In the genomic region with DNA sequence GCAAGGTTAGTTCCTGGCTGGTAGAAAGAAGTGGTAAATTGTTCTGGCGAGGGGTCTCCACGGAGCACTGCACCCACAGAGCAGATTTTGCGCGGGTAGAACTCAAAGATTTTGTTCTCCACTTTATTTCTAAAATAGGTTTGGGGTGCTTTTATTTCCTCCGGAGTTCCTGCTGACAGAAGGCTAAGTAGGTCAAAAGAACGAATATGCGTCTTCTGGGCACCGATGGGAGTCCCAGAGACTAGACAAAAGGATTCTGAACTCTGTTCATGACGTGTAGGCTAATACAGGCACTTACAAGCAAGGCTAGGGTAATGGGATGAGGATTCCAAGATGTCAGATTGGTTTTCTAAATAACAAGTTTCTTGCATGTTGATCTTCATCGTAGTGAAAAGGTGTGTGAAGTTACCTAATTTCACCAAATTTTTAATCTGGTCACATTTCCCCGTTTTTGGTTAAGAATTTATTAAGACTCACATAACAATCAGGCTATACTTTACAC, we compare ENCODE assay signal across 9 mouse cellular contexts. TPM values are rescaled to one million over a fixed set of nuclear protein-coding genes. Genes with fewer than 3 reads are reported as not detected.
A peak's percentile ranks its signal among the peaks of the same experiment; 100 is the strongest.
DNase-seq lines count a peak whose midpoint lies in the region; ATAC-seq and TF ChIP-seq lines count a peak whose summit lies in the region.
"Had no signal": no experiment of that assay in that cellular context is flagged by ENCODE, and none has a peak within 500 bp of the region (broad histone marks: within the 10 kb centered on the region; RNA-seq: fewer than 3 reads in every experiment).

No protein-coding gene starts in this region.

- peaks cover 20% of the 10 kb centered on the region for H3K4me1 ChIP-seq in heart, postnatal 0 days (ENCODE audit: control insufficient read depth, insufficient read depth)
- peaks cover 26% of the 10 kb centered on the region for H3K4me1 ChIP-seq in G1E (ENCODE audit: insufficient read depth, low read depth, low read length)
- peaks cover 33% of the 10 kb centered on the region for H3K4me1 ChIP-seq in hindbrain, embryonic 10.5 days (replicated peaks)
- peaks cover 30% of the 10 kb centered on the region for H3K4me1 ChIP-seq in midbrain, embryonic 12.5 days

- peak overlapping the region; percentile 85 for H3K9ac ChIP-seq in heart, postnatal 0 days (replicated peaks; ENCODE audit: low read depth, low read length)
- peak overlapping the region; percentile 93 for H3K9ac ChIP-seq in midbrain, embryonic 12.5 days (replicated peaks)

- TF ChIP-seq EP300 in heart, postnatal 0 days (IDR thresholded peaks at IDR 0.05; ENCODE audit: low read depth) = no peak

- H3K27ac ChIP-seq in heart, postnatal 0 days (ENCODE audit: low read depth) = peak overlapping the region; percentile 81; the same call in 1 of the 2 replicates
- H3K27ac ChIP-seq in hindbrain, embryonic 10.5 days = peak overlapping the region; percentile 97
- peak overlapping the region; percentile 71 for H3K27ac ChIP-seq in midbrain, embryonic 12.5 days (replicated peaks)

- no peaks in the 10 kb centered on the region for H3K27me3 ChIP-seq in heart, postnatal 0 days (ENCODE audit: control insufficient read depth, insufficient read depth, low read length)
- no peaks in the 10 kb centered on the region for H3K27me3 ChIP-seq in G1E (ENCODE audit: insufficient read depth, low read length)
- H3K27me3 ChIP-seq in hindbrain, embryonic 10.5 days (ENCODE audit: insufficient read depth, poor library complexity, severe bottlenecking) = no peaks in the 10 kb centered on the region
- no peaks in the 10 kb centered on the region for H3K27me3 ChIP-seq in midbrain, embryonic 12.5 days

- ATAC-seq in heart, postnatal 0 days (ENCODE audit: insufficient read depth, low read depth) = no peak
- no peak for ATAC-seq in G1E (ENCODE audit: extremely low read depth, insufficient number of reproducible peaks, low FRiP score, poor library complexity, severe bottlenecking)
- no peak for ATAC-seq in midbrain, embryonic 12.5 days (ENCODE audit: low FRiP score, low read depth)

- peak overlapping the region; percentile 83 for H3K4me3 ChIP-seq in heart, postnatal 0 days (ENCODE audit: low read depth, low read length)
- H3K4me3 ChIP-seq in G1E (ENCODE audit: low read depth, low read length) = peak overlapping the region; percentile 93
- H3K4me3 ChIP-seq in hindbrain, embryonic 10.5 days = peak overlapping the region; percentile 94
- peak overlapping the region; percentile 91 for H3K4me3 ChIP-seq in midbrain, embryonic 12.5 days

- H3K36me3 ChIP-seq in heart, postnatal 0 days (replicated peaks; ENCODE audit: control insufficient read depth, insufficient read depth, low read length) = peaks cover 27% of the 10 kb centered on the region
- peaks cover 46% of the 10 kb centered on the region for H3K36me3 ChIP-seq in G1E (replicated peaks)
- peaks cover 48% of the 10 kb centered on the region for H3K36me3 ChIP-seq in hindbrain, embryonic 10.5 days
- peaks cover 29% of the 10 kb centered on the region for H3K36me3 ChIP-seq in midbrain, embryonic 12.5 days

- H3K9me3 ChIP-seq in heart, postnatal 0 days (replicated peaks; ENCODE audit: control insufficient read depth, low read length) = no peaks in the 10 kb centered on the region
- H3K9me3 ChIP-seq in G1E (replicated peaks) = no peaks in the 10 kb centered on the region
- H3K9me3 ChIP-seq in hindbrain, embryonic 10.5 days = no peaks in the 10 kb centered on the region
- no peaks in the 10 kb centered on the region for H3K9me3 ChIP-seq in midbrain, embryonic 12.5 days

- WGBS in heart, postnatal 0 days = 4% methylated on average over 11 of the region's 11 CpGs
- WGBS in hindbrain, embryonic 10.5 days = 5% methylated on average over 11 of the region's 11 CpGs
- 5% methylated on average over 11 of the region's 11 CpGs for WGBS in midbrain, embryonic 12.5 days

- DNase-seq in heart, postnatal 0 days (ENCODE audit: low spot score) = no peak
- no peak for DNase-seq in heart, adult 8-10 months (ENCODE audit: low spot score)
- no peak for DNase-seq in G1E (ENCODE audit: low spot score)
- DNase-seq in hindbrain, embryonic 10.5 days (ENCODE audit: low spot score) = no peak
- no peak for DNase-seq in cerebellum, postnatal 4 days (ENCODE audit: low spot score in 2 of 2)
- no peak for DNase-seq in cerebellum, postnatal 10 days
- no peak for DNase-seq in Muller cell, postnatal 12 days (ENCODE audit: inconsistent ontology term)
- DNase-seq: right cerebral cortex, adult 18-20 months had no signal

- peak overlapping the region; percentile 83 for H3K4me2 ChIP-seq in heart, postnatal 0 days (ENCODE audit: low read depth, low read length)
- H3K4me2 ChIP-seq in midbrain, embryonic 12.5 days (replicated peaks) = peak overlapping the region; percentile 82

- no peak for TF ChIP-seq CTCF in heart, postnatal 0 days (IDR thresholded peaks at IDR 0.05; ENCODE audit: low read depth)
- no peak for TF ChIP-seq CTCF in G1E (IDR thresholded peaks at IDR 0.05; ENCODE audit: low read depth, low read length)

RNA-seq across cellular contexts. Expression of a gene that starts 0.8 kb away (rescaled TPM):
- total RNA-seq in heart, postnatal 0 days (2014; rRNA removed; ENCODE audit: low replicate concordance) = 28.3 and 55.1 TPM in 2 replicates
- 68.9 and 72.4 TPM in 2 replicates for polyA plus RNA-seq in heart, postnatal 0 days (2015; fragmentation: Nextera tagmentation; extraction: Ambion mirVana)
- 10 to 100 TPM; 13.1 to 19.0 (median 15.7) TPM for total RNA-seq in heart, adult 8-10 months (2022)
- total RNA-seq in G1E (2014; fragmentation: Nextera tagmentation) = 129 and 133 TPM in 2 replicates
- total RNA-seq in G1E (2017) = 183 and 211 TPM in 2 replicates
- polyA plus RNA-seq in G1E (2012) = 54.0 and 55.1 TPM in 2 replicates
- 162 and 193 TPM in 2 replicates for polyA plus RNA-seq in hindbrain, embryonic 10.5 days (2016; fragmentation: Nextera tagmentation; extraction: Ambion mirVana)
- 136 and 143 TPM in 2 replicates for polyA plus RNA-seq in midbrain, embryonic 12.5 days (2016; fragmentation: Nextera tagmentation; extraction: Ambion mirVana)

RNA-seq across cellular contexts. Expression of a gene that starts 1.1 kb away (rescaled TPM):
- 29.0 and 56.5 TPM in 2 replicates for total RNA-seq in heart, postnatal 0 days (2014; rRNA removed; ENCODE audit: low replicate concordance)
- 18.0 and 18.1 TPM in 2 replicates for polyA plus RNA-seq in heart, postnatal 0 days (2015; fragmentation: Nextera tagmentation; extraction: Ambion mirVana)
- under 1 TPM in 3 of 4 experiments, not detected in 1; 0.09 to 0.25 (median 0.20) TPM for total RNA-seq in heart, adult 8-10 months (2022)
- total RNA-seq in G1E (2014; fragmentation: Nextera tagmentation) (186 and 202 TPM in 2 replicates), G1E (2017) (79.4 and 99.2 TPM in 2 replicates)
- polyA plus RNA-seq in G1E (2012) = 2.1 and 2.8 TPM in 2 replicates
- polyA plus RNA-seq in hindbrain, embryonic 10.5 days (2016; fragmentation: Nextera tagmentation; extraction: Ambion mirVana) = 40.5 and 53.6 TPM in 2 replicates
- polyA plus RNA-seq in midbrain, embryonic 12.5 days (2016; fragmentation: Nextera tagmentation; extraction: Ambion mirVana) = 48.5 and 49.0 TPM in 2 replicates

RNA-seq across cellular contexts. Expression of a gene that starts 20.8 kb away (rescaled TPM):
- total RNA-seq in heart, postnatal 0 days (2014; rRNA removed; ENCODE audit: low replicate concordance) = 215 and 246 TPM in 2 replicates
- 172 and 174 TPM in 2 replicates for polyA plus RNA-seq in heart, postnatal 0 days (2015; fragmentation: Nextera tagmentation; extraction: Ambion mirVana)
- 100 to 1,000 TPM; 477 to 593 (median 535) TPM for total RNA-seq in heart, adult 8-10 months (2022)
- 466 and 524 TPM in 2 replicates for total RNA-seq in G1E (2014; fragmentation: Nextera tagmentation)
- total RNA-seq in G1E (2017) = 257 and 292 TPM in 2 replicates
- polyA plus RNA-seq in G1E (2012) = 59.6 and 68.9 TPM in 2 replicates
- polyA plus RNA-seq in hindbrain, embryonic 10.5 days (2016; fragmentation: Nextera tagmentation; extraction: Ambion mirVana) = 35.5 and 37.2 TPM in 2 replicates
- 40.6 and 41.3 TPM in 2 replicates for polyA plus RNA-seq in midbrain, embryonic 12.5 days (2016; fragmentation: Nextera tagmentation; extraction: Ambion mirVana)

RNA-seq across cellular contexts. Expression of a gene that starts 39.3 kb away (rescaled TPM):
- total RNA-seq in heart, postnatal 0 days (2014; rRNA removed; ENCODE audit: low replicate concordance) = 97.0 and 111 TPM in 2 replicates
- polyA plus RNA-seq in heart, postnatal 0 days (2015; fragmentation: Nextera tagmentation; extraction: Ambion mirVana) = 144 and 152 TPM in 2 replicates
- total RNA-seq in heart, adult 8-10 months (2022) = 100 to 1,000 TPM in 2 of 4 experiments, 10 to 100 TPM in 2; 92.5 to 111 (median 98.4) TPM
- total RNA-seq in G1E (2014; fragmentation: Nextera tagmentation) (55.2 and 61.8 TPM in 2 replicates), G1E (2017) (135 TPM in 2 replicates)
- polyA plus RNA-seq in G1E (2012) = 49.8 and 55.0 TPM in 2 replicates
- polyA plus RNA-seq in hindbrain, embryonic 10.5 days (2016; fragmentation: Nextera tagmentation; extraction: Ambion mirVana) = 98.7 and 108 TPM in 2 replicates
- polyA plus RNA-seq in midbrain, embryonic 12.5 days (2016; fragmentation: Nextera tagmentation; extraction: Ambion mirVana) = 88.6 and 88.7 TPM in 2 replicates
